Mouse (Mus musculus) testis, postnatal 14 days (tissue): ENCODE measurements at regions not wholly inside any gene's neighbourhood (a gene's known extent, or its start where the extent isn't known, plus 50 kb on each side); places are given as distances from the start of the nearest gene placed in this dataset.
"Not testable (repeated sequence)": the region's sequence is repeated elsewhere in the genome, so short reads cannot be mapped to it uniquely, and the experiment has no call there.

Experiments
- DNase-seq: peaks from one replicate; pipeline ENCODE4 v3.0.0; 2021; ENCODE audit warnings: low spot score

GRCm38 (mm10) chr3:68794380-68795014 is 74.9 kb upstream of the 1110032F04Rik start:
- peak; percentile 43 for DNase-seq

GRCm38 (mm10) chr3:68795641-68796040 is 73.7 kb upstream of the 1110032F04Rik start:
- DNase-seq, result no peak

GRCm38 (mm10) chr3:68798408-68798807 is 71.0 kb upstream of the 1110032F04Rik start:
- DNase-seq, result not testable (repeated sequence)

- DNase-seq, result no peak
Observed at GRCm38 (mm10) chr3:68808866-68809265, 60.5 kb upstream of the 1110032F04Rik start.

- DNase-seq, result no peak
Observed at GRCm38 (mm10) chr3:68813461-68813860, 55.9 kb upstream of the 1110032F04Rik start.

- no peak for DNase-seq
Observed at GRCm38 (mm10) chr3:68814011-68814690, 55.2 kb upstream of the 1110032F04Rik start.

- no peak for DNase-seq
Observed at GRCm38 (mm10) chr3:68815621-68816020, 53.8 kb upstream of the 1110032F04Rik start.

- DNase-seq, result no peak
Observed at GRCm38 (mm10) chr3:68817321-68817720, 52.1 kb upstream of the 1110032F04Rik start.
